Mouse (Mus musculus) spleen, adult 2 months (tissue): Measurements from ENCODE around the gene Rnf223.

Source experiments
- CTCF ChIP-seq: fragments of 200-500 bp; IDR thresholded peaks from 2 replicates; pipeline ENCODE4 v1.5.1; 2011; ENCODE audit warnings: mild to moderate bottlenecking, inconsistent platforms; ENCODE audit not compliant: insufficient read depth, insufficient read length, insufficient replicate concordance; ENCODE audit errors: extremely low read depth
- POLR2A ChIP-seq: fragments of 200-500 bp; IDR thresholded peaks from 2 replicates; pipeline ENCODE4 v1.6.1; 2011; ENCODE audit warnings: low read depth, low read length, inconsistent platforms

DNA sequence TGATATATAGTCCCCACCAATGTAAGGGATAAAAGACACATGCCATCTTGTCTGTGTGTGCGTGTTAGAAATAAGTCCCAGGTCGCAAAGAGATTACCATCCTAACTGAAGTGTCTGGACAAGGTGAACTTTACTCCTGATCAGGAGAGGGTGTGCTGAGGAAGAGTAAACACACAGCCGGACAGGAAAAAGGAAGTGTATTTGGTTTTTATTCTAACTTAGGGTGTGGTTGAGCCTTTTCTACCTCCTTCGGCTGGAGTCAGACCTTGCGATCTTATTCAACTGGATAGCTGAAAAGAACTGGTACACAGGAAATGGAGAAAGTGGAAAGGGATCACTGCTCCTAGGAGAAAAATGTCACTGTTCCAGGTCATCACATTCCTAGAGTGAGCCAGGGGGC is 29.8 kb upstream of the Rnf223 start:
- no peak for TF ChIP-seq CTCF
- TF ChIP-seq POLR2A: no peak
